Mouse (Mus musculus): ENCODE data around the gene Xpa.

GRCm38 (mm10) chr4:46151903-46152544 is 44.1 kb downstream of the Xpa start:
- TF ChIP-seq CTCF (conservative IDR thresholded peaks at IDR 0.05; ENCODE audit: low read length) (no peak), POU5F1 (IDR thresholded peaks at IDR 0.05; ENCODE audit: borderline replicate concordance, low read length) (no peak)

All from E14TG2a.4 (cell line).